Mouse (Mus musculus): ENCODE measurements around the gene Tnni2. TPM values are rescaled to one million over a fixed set of nuclear protein-coding genes. Genes with fewer than 3 reads are reported as not detected.

Gene Tnni2
- polyA plus RNA-seq, 1 experiment from 2014 or later: 0.73 TPM

- no peaks in the 10 kb centered on the region for H3K9me3 ChIP-seq
- no peaks in the 10 kb centered on the region for H3K36me3 ChIP-seq
- H3K4me1 ChIP-seq: no peaks in the 10 kb centered on the region
- WGBS: 93% methylated on average over 8 of the region's 8 CpGs
- no peak overlapping the region for H3K27ac ChIP-seq (replicated peaks)
- no peak for ATAC-seq (replicated peaks)
- H3K4me2 ChIP-seq (replicated peaks): no peak overlapping the region
- H3K27me3 ChIP-seq: no peaks in the 10 kb centered on the region
- no peak overlapping the region for H3K9ac ChIP-seq (replicated peaks)
- H3K4me3 ChIP-seq: no peak overlapping the region
These were observed 32.9 kb upstream of the Tnni2 start for GRCm38 (mm10) chr7:142408686-142409085.

- no peaks in the 10 kb centered on the region for H3K36me3 ChIP-seq
- WGBS: 87% methylated on average over 3 of the region's 3 CpGs
- ATAC-seq (replicated peaks): no peak
These were observed 32.0 kb upstream of the Tnni2 start for GRCm38 (mm10) chr7:142409603-142410002.

GRCm38 (mm10) chr7:142413285-142413684 lies 28.3 kb upstream of the Tnni2 start:
- 96% methylated on average over 6 of the region's 6 CpGs for WGBS
- H3K9ac ChIP-seq (replicated peaks): no peak overlapping the region
- H3K4me1 ChIP-seq: no peaks in the 10 kb centered on the region
- no peaks in the 10 kb centered on the region for H3K9me3 ChIP-seq
- H3K36me3 ChIP-seq: no peaks in the 10 kb centered on the region
- H3K27me3 ChIP-seq: no peaks in the 10 kb centered on the region
- no peak for ATAC-seq (replicated peaks)
- H3K4me3 ChIP-seq: no peak overlapping the region
- H3K27ac ChIP-seq (replicated peaks): no peak overlapping the region
- H3K4me2 ChIP-seq (replicated peaks): no peak overlapping the region

More at GRCm38 (mm10) chr7:142409603-142410002, 32.0 kb upstream of the Tnni2 start:
- Histone ChIP-seq H3K4me2 (replicated peaks) (no peak overlapping the region), H3K9me3 (no peaks in the 10 kb centered on the region), H3K4me3 (no peak overlapping the region), H3K27ac (replicated peaks) (no peak overlapping the region), H3K9ac (replicated peaks) (no peak overlapping the region), H3K27me3 (no peaks in the 10 kb centered on the region), H3K4me1 (no peaks in the 10 kb centered on the region)

- Histone ChIP-seq H3K4me1 (no peaks in the 10 kb centered on the region), H3K9me3 (no peaks in the 10 kb centered on the region), H3K4me3 (no peak overlapping the region), H3K4me2 (replicated peaks) (no peak overlapping the region), H3K27me3 (no peaks in the 10 kb centered on the region), H3K9ac (replicated peaks) (no peak overlapping the region), H3K27ac (replicated peaks) (no peak overlapping the region), H3K36me3 (no peaks in the 10 kb centered on the region)
- no peak for ATAC-seq (replicated peaks)
- 48% methylated on average over 4 of the region's 4 CpGs for WGBS
These were observed 26.3 kb upstream of the Tnni2 start for GRCm38 (mm10) chr7:142415314-142415713.

GRCm38 (mm10) chr7:142416225-142416624 lies 25.4 kb upstream of the Tnni2 start:
- no peak overlapping the region for H3K4me2 ChIP-seq (replicated peaks)
- H3K4me1 ChIP-seq: no peaks in the 10 kb centered on the region
- no peak overlapping the region for H3K4me3 ChIP-seq
- no peak overlapping the region for H3K9ac ChIP-seq (replicated peaks)
- no peaks in the 10 kb centered on the region for H3K9me3 ChIP-seq
- no peak overlapping the region for H3K27ac ChIP-seq (replicated peaks)
- WGBS: 81% methylated on average over 3 of the region's 3 CpGs
- H3K27me3 ChIP-seq: no peaks in the 10 kb centered on the region
- ATAC-seq (replicated peaks): no peak
- no peaks in the 10 kb centered on the region for H3K36me3 ChIP-seq

- ATAC-seq (replicated peaks): no peak
- Histone ChIP-seq H3K27me3 (no peaks in the 10 kb centered on the region), H3K4me3 (no peak overlapping the region), H3K36me3 (no peaks in the 10 kb centered on the region), H3K9ac (replicated peaks) (no peak overlapping the region), H3K4me2 (replicated peaks) (no peak overlapping the region), H3K27ac (replicated peaks) (no peak overlapping the region), H3K4me1 (no peaks in the 10 kb centered on the region), H3K9me3 (no peaks in the 10 kb centered on the region)
- 91% methylated on average over 2 of the region's 2 CpGs for whole genome bisulfite sequencing
These were observed 23.6 kb upstream of the Tnni2 start for GRCm38 (mm10) chr7:142418027-142418426.

GRCm38 (mm10) chr7:142418679-142419078 lies 22.9 kb upstream of the Tnni2 start:
- Histone ChIP-seq H3K4me1 (no peaks in the 10 kb centered on the region), H3K36me3 (no peaks in the 10 kb centered on the region), H3K4me2 (replicated peaks) (no peak overlapping the region), H3K27me3 (no peaks in the 10 kb centered on the region), H3K9me3 (no peaks in the 10 kb centered on the region), H3K9ac (replicated peaks) (no peak overlapping the region), H3K27ac (replicated peaks) (no peak overlapping the region), H3K4me3 (no peak overlapping the region)
- ATAC-seq (replicated peaks): no peak
- WGBS: 89% methylated on average over 8 of the region's 8 CpGs

GRCm38 (mm10) chr7:142419887-142420286 lies 21.7 kb upstream of the Tnni2 start:
- H3K4me2 ChIP-seq (replicated peaks): no peak overlapping the region
- no peaks in the 10 kb centered on the region for H3K4me1 ChIP-seq
- no peaks in the 10 kb centered on the region for H3K27me3 ChIP-seq
- no peak overlapping the region for H3K9ac ChIP-seq (replicated peaks)
- H3K27ac ChIP-seq (replicated peaks): no peak overlapping the region
- no peak for ATAC-seq (replicated peaks)
- no peaks in the 10 kb centered on the region for H3K9me3 ChIP-seq
- H3K36me3 ChIP-seq: no peaks in the 10 kb centered on the region
- WGBS: 86% methylated on average over 5 of the region's 5 CpGs
- H3K4me3 ChIP-seq: no peak overlapping the region

GRCm38 (mm10) chr7:142421826-142422225 lies 19.8 kb upstream of the Tnni2 start:
- no peak overlapping the region for H3K4me2 ChIP-seq (replicated peaks)
- H3K36me3 ChIP-seq: no peaks in the 10 kb centered on the region
- no peak overlapping the region for H3K9ac ChIP-seq (replicated peaks)
- no peak overlapping the region for H3K27ac ChIP-seq (replicated peaks)
- H3K4me3 ChIP-seq: no peak overlapping the region
- H3K9me3 ChIP-seq: no peaks in the 10 kb centered on the region
- H3K27me3 ChIP-seq: no peaks in the 10 kb centered on the region
- WGBS: 74% methylated on average over 2 of the region's 2 CpGs
- no peaks in the 10 kb centered on the region for H3K4me1 ChIP-seq
- no peak for ATAC-seq (replicated peaks)

- Histone ChIP-seq H3K9me3 (no peaks in the 10 kb centered on the region), H3K4me3 (no peak overlapping the region), H3K4me1 (peaks cover 8% of the 10 kb centered on the region), H3K9ac (replicated peaks) (no peak overlapping the region), H3K4me2 (replicated peaks) (no peak overlapping the region), H3K36me3 (no peaks in the 10 kb centered on the region), H3K27ac (replicated peaks) (no peak overlapping the region), H3K27me3 (no peaks in the 10 kb centered on the region)
- 55% methylated on average over 11 of the region's 11 CpGs for WGBS
- no peak for ATAC-seq (replicated peaks)
These were observed 15.9 kb upstream of the Tnni2 start for GRCm38 (mm10) chr7:142425641-142426213.

- peak; percentile 36; the same call in 1 of the 2 replicates for ATAC-seq (replicated peaks)
- H3K27ac ChIP-seq (replicated peaks): no peak overlapping the region
- no peaks in the 10 kb centered on the region for H3K36me3 ChIP-seq
- no peaks in the 10 kb centered on the region for H3K27me3 ChIP-seq
- H3K9me3 ChIP-seq: no peaks in the 10 kb centered on the region
- H3K9ac ChIP-seq (replicated peaks): no peak overlapping the region
- H3K4me2 ChIP-seq (replicated peaks): no peak overlapping the region
- H3K4me1 ChIP-seq: peaks cover 13% of the 10 kb centered on the region
- WGBS: 3% methylated on average over 7 of the region's 7 CpGs
- H3K4me3 ChIP-seq: no peak overlapping the region
These were observed 13.4 kb upstream of the Tnni2 start for GRCm38 (mm10) chr7:142428213-142428612.

- Histone ChIP-seq H3K4me3 (no peak overlapping the region), H3K4me2 (replicated peaks) (no peak overlapping the region), H3K36me3 (no peaks in the 10 kb centered on the region), H3K4me1 (peaks cover 13% of the 10 kb centered on the region), H3K27ac (replicated peaks) (peak overlapping the region; percentile 39), H3K9me3 (no peaks in the 10 kb centered on the region), H3K27me3 (no peaks in the 10 kb centered on the region), H3K9ac (replicated peaks) (no peak overlapping the region)
- 14% methylated on average over 12 of the region's 12 CpGs for WGBS
- peak; percentile 84 for ATAC-seq (replicated peaks)
These were observed 11.4 kb upstream of the Tnni2 start for GRCm38 (mm10) chr7:142430160-142430678.

GRCm38 (mm10) chr7:142431106-142431505 lies 10.5 kb upstream of the Tnni2 start:
- no peak overlapping the region for H3K9ac ChIP-seq (replicated peaks)
- H3K27ac ChIP-seq (replicated peaks): no peak overlapping the region
- H3K4me3 ChIP-seq: no peak overlapping the region
- peaks cover 13% of the 10 kb centered on the region for H3K4me1 ChIP-seq
- no peak overlapping the region for H3K4me2 ChIP-seq (replicated peaks)
- H3K9me3 ChIP-seq: no peaks in the 10 kb centered on the region
- H3K27me3 ChIP-seq: no peaks in the 10 kb centered on the region
- no peak for ATAC-seq (replicated peaks)
- WGBS: 84% methylated on average over 14 of the region's 14 CpGs
- H3K36me3 ChIP-seq: no peaks in the 10 kb centered on the region

Data from forebrain, embryonic 15.5 days (tissue).